Mouse (Mus musculus): Measurements from ENCODE around the gene Ces2a.

Gene Ces2a

DNA sequence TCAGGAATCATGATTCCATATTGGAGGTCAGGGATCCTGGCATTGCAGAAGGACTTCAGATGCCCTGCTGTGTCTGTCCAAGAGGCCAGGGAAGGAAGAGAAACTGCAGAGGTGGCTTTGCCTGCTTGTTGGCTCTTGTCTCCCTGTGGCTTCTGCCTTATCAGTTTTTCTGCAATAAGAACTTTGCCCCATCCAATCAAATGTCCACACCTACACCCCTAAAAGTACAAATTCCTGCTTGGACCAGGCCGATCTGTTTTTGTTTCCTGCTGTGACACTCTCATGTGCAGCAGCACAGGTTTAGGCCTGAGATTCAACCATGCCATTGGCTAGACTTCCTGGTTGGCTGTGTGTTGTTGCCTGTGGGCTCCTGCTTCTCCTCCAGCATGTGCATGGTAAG lies at the start of gene Ces2a:
Gene Ces2a, plus strand, starts transcription at position 251 of the 400 bp plus-strand sequence.
- no peak for DNase-seq (ENCODE audit: low read depth, low spot score)

DNA sequence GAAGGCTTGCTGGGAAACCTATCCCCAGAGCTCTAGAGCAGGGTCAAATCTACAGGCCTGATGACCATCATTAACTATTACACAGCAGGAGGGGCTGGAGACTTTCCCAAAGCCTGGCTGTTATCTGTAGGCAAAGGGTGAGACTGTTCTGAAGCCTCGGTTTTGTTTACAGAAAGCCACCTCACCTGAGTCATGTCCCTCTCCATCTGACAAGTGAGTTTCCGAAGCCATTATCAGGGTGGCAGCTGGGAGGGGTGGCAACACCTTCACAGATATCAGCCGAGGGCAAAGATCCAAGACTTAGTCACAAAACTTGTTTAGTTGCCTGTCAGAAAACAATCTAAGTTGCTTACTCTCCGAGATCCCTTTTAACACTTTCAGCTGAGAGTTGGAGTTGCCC lies 45.4 kb upstream of the Ces2a start:
- no peak for DNase-seq (ENCODE audit: low read depth, low spot score)

DNA sequence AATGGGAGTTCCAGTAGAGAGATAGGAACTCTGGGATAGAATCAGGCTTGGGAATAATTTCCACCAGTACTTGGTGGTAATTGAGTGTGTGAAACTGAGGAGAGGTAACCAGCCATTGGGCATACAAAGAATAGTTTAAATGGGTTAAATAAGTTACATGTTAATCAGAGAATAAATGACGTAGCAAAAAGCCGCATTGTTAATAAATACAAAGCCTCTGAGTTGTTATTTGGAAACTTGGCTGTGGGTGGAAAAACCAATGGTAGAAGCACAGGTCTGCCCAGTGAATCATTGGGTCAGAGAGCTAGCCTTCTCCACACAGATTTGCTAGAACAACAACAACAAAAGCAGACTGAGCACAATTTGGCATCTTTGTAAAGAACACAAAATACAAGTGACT lies 35.2 kb upstream of the Ces2a start:
- DNase-seq (ENCODE audit: low read depth, low spot score) = no peak

DNA sequence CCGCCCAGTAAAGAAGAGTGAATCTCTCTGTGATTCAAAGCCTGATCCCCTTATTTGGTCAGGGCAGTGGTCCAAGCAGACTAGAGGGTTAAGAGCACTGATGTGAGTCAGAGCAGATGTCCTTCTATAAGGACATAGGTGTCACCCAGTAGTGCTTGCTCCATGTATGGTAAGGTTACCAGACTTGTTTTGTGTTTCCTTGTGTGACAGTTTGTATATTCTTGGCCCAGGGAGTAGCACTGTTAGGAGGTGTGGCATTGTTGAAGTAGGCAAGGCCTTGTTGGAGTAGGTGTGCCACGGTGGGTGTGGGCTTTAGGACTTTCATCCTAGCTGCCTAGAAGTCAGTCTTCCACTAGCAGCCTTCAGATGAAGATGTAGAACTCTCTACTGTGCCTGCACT lies 31.9 kb upstream of the Ces2a start:
- no peak for DNase-seq (ENCODE audit: low read depth, low spot score)

DNA sequence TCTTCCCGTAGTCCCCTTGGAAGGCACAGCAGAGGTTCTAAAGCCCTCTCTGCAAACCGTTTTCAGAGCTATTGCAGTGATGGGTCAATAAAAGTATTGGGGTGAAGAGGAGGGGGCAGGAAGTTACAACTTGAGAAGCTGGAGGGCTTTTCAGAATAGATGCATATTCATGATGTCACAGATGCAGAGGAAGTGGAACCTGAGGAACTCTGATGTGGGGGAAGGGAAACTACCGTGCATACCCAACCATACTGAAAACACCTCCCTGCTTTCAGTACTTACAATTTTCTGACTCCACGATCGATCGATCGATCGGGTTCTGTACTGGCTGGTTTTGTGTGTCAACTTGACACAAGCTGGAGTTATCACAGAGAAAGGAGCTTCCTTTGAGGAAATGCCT lies 12.6 kb upstream of the Ces2a start:
- no peak for DNase-seq (ENCODE audit: low read depth, low spot score)

DNA sequence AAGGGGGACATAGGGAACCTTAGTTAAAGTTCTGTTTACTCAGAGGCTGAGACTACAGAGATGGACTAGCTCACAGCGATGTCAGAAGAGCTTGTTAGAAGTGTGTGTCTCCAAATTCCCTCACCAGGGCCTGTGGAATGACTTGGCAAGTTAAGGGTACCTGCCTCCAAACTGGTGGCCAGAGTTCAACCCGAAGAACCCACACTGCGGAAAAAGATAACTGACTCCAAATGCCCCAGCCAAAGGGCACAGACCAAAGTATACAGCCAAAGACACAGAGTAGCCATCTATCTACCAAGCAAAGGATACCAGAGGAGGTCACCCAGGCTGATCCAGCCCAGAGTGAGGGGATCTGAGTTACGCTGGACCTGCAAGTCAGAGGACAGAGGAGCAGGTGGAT lies 2.4 kb upstream of the Ces2a start:
- no peak for DNase-seq (ENCODE audit: low read depth, low spot score)

DNA sequence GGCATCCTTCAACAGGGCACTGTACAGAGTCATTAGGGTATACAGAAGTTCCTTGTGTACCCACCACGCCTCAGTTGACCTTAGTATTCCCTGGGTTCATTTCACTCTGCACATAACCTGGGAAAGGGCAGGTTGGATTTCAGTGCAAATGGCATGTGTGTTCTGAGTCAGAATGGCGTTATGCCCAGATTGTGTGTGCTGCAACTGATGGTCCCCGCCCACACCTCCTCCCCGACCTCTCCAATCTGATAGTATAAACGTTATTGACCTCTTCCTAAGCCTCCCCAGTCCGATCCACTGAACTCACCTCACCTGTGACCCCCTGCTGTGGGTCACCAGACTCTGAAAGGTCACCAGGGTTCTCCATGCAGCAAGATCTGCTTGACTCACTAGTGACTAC lies 1.8 kb upstream of the Ces2a start:
- no peak for DNase-seq (ENCODE audit: low read depth, low spot score)

DNA sequence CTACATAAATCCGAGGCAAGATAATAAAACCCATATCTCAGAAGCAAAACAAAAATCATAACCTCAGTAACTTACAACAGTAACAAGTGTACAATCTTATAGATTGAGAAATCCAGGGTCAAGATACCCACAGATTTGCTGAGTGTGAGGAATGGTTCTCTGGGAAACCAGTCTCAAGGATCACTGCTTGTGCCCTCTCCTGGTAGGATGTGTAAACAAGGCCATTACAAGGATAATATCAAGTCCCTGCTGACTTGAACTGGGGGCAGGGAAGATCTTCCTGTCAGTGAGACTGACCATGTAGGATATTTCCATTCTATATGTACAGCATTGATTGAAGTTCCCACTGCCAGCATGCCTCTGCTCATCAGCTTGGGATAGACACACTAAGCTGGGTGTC lies 8.2 kb downstream of the Ces2a start:
- DNase-seq (ENCODE audit: low read depth, low spot score) = no peak

DNA sequence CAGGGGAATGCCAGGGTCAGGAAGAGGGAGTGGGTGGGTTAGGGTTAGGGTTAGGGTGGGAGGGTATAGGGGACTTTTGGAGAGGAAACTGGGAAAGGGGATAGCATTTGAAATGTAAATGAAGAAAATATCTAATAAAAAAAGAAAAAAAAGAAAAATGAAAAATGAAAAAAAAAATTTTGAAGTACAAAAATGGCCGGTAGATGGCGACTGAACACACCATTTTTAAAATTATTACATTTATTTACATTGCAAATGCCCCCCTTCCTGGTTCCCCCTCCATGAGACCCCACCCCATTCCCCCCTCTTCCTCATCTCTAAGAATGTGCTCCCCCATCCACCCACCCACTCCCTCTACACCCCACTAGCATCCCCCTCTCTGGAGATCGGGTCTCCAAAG lies 9.6 kb downstream of the Ces2a start:
- no peak for DNase-seq (ENCODE audit: low read depth, low spot score)

DNA sequence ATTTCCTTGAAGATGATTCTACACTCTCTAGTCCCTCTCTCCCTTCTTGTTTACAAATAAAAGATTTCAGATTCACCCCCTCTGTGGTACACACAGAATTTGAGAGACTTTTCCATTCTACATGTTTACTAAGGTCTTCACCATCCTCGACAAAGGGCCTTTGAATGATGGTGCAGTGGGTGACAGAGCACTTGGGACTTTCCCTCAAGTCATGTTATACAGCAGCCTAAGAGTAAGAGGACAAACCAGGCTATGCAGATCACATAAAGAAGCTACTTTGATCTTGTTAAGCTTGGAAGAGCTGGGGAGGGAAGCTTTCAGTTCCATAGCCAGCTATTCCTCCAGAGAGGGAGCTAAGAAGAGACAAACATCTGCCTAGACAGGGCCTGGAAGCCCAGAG lies 19.0 kb downstream of the Ces2a start:
- no peak for DNase-seq (ENCODE audit: low read depth, low spot score)

DNA sequence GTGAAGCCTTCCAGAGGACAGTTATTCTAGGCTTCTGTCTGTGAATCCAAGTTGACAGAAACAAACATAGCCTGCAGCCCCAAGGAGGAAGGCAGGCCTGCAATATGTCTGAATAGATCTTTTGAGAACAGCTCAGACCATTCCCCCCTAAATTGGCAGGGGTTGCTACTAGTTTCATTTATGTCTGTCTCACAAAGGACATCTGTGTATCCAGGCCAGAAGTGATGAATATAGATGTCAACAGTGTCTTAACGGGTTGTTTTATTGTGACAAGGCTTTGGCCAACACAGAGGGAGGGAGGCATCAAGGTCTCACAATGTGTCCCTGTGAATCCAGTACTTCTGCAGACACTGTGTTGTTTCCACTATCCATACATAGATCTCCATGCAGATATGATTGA lies 23.8 kb downstream of the Ces2a start:
- no peak for DNase-seq (ENCODE audit: low read depth, low spot score)

DNA sequence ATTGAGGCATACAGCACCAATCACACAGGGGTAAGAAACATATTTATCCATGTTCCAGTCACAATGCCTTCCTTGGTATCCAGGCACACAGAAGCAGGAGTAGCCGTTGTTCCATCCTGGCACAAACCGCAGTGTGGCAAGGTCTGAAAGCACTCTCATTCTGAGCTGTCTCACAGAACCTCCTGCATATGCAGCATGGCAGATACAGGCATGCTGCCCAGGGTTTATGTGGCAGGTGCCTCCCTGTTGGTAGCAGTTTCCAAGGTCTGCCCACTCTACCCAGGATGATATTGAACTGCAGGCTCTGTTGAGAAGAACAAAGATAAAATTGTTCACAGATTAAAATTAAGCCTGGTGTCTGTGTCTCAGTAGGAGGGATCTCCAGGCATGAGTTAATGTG lies 24.4 kb downstream of the Ces2a start:
- DNase-seq (ENCODE audit: low read depth, low spot score) = no peak

DNA sequence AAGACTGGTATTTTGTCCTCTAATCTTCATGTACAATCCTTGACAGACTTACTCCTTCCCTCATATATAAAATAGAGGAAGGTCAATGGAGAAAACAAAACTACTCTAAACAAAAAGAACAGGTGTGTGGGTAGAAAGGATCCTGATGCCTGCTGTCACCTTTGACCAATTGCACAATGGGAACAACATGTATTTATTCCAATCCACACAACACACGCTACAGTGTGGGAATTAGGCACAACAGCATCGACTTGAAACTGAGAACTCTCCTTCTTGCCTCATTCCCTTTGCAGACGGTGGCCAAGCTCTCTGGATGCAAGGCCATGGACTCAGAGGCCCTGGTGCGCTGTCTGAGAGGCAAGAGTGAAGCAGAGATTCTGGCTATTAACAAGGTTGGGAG lies 27.3 kb downstream of the Ces2a start:
- DNase-seq (ENCODE audit: low read depth, low spot score) = no peak

DNA sequence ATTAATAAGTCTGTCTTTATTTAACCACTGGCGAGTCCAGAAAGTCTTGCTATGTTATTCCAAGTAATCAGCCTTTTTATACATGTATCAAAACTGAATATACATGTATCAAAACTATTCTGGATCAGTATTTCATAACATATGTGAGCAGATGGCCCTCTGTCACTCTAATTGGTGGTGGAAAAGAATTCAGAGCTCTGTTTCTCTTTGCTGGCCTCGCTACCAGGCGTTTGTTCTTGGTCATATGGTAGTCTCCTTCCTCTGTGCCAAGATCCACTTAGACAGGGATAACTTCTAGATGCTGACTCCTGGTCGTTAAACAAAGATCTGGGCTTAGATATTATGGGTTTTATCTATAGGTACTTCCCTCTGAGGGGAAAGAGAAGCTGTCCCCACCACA lies 32.7 kb downstream of the Ces2a start:
- DNase-seq (ENCODE audit: low read depth, low spot score) = no peak

DNA sequence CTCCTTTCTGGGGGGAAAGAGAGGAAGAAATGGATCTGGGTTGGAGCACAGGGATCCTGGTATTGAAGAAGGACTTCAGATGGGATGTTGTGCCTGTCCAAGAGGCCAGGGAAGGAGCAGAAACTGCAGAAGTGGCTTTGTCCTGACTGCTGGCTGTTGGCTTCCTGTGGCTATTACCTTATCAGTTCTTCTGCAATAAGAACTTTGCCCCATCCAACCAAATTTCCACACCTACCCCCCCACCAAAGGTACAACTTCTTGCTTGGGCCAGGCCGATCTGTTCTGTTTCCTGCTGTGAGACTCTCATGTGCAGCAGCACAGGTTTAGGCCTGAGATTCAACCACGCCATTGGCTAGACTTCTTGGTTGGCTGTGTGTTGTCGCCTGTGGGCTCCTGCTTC lies 36.6 kb downstream of the Ces2a start:
- no peak for DNase-seq (ENCODE audit: low read depth, low spot score)

DNA sequence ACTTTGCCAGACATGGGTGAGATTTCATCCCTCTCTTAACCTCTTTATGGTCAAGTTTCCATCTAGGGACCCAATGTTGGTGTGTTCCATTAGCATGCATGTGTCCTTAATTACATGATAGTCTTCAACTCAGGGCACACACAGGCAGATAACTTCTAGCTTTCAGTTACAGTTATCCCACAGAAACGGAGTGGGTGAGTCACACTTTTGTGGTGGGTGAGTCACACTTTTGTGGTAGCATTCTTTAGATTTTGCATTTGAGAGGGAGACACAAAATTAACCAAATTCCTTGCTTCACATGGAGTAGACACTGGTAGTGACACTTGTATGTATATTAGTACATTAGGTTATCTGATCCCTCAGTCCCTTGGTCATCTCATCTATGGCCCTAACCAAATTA lies 53.2 kb downstream of the Ces2a start:
- no peak for DNase-seq (ENCODE audit: low read depth, low spot score)

DNA sequence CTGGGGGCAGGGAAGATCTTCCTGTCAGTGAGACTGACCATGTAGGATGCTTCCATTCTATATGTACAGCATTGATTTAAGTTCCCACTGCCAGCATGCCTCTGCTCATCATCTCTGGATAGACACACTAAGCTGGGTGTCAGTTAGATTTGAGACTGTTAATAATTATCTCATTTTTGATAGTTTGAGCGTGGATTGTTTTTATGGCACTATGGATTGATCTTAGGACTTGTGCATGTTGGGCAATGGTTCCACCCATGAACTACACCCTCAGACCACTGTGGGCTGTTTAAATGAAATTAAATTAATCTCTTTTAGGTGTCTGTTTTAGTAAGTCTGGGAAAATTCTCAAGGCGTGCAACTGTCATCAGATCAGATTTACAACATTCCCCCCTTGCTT lies 55.1 kb downstream of the Ces2a start:
- DNase-seq (ENCODE audit: low read depth, low spot score) = no peak

DNA sequence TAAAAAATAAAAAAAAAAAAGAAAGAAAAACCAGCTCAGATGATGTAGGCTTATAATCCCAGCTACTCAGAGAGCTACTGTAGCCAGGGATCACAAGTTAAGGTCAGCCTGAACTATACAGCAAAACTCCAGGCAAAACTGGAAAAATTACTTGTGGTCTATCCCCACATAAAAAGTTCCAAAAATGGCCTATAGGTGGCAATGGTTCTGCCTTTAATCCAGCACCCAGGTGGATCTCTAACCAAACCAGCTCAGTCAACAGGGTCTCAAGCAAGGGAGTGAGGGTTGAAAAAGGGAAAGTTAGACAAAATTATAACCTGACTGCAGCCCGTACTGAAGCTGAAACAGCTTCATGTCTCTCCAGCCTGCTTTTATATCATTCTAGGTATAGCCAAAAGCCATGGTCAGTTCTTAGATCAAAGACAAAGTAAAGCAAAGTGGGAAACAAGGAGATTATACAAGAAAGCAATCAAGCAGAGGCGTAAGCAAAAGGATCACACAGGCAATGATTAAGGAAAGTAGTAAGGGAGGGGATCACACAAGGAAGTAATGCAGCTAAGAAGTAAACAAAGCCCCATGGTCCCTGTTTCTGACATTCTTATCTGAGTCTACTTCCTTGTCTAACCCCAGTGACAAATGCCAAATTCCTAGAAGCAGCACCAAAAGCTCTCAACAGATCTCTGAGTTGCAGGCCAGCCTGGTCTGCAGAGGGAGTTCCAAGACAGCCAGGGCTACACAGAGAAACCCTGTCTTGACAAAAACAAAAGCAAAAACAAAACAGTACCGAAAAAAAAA lies 56.3 kb downstream of the Ces2a start:
- DNase-seq (ENCODE audit: low read depth, low spot score) = no peak
